Mouse (Mus musculus) urinary bladder, postnatal 14 days (tissue): ENCODE data around the gene Pank3.

Experiments used
- DNase-seq: peaks from one replicate; pipeline ENCODE4 v3.0.0; 2021; ENCODE audit warnings: low spot score

Pank3 gene

GRCm38 (mm10) chr11:35769188-35769745 is at the start of gene Pank3:
Gene Pank3 (plus strand): TSS chr11:35769484.
- peak; percentile 96 for DNase-seq

DNA sequence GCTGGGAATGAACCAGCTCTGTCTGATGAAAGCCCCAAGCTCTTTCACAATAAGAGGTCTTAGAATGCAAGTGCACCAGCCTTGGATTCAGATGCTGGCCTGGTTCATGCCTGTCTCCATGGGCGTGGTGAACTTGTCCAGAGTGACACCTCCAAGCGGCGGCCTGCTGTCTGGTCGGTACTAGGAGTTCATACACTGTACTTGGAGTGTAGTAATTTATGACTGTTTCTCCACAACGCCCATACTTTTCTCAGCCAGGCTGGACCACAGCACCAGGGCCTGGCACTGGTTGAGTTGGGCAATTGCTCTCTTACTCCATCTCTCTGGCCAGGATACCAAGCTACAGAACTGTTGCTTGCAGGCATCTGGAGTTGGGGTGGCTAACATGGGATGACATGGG is 45.4 kb upstream of the Pank3 start:
- no peak for DNase-seq

- DNase-seq, result no peak
Observed at GRCm38 (mm10) chr11:35726341-35726846, 42.9 kb upstream of the Pank3 start.

- no peak for DNase-seq
Observed at GRCm38 (mm10) chr11:35728200-35728599, 41.1 kb upstream of the Pank3 start.

GRCm38 (mm10) chr11:35729186-35729585 is 40.1 kb upstream of the Pank3 start:
- DNase-seq, result no peak

DNA sequence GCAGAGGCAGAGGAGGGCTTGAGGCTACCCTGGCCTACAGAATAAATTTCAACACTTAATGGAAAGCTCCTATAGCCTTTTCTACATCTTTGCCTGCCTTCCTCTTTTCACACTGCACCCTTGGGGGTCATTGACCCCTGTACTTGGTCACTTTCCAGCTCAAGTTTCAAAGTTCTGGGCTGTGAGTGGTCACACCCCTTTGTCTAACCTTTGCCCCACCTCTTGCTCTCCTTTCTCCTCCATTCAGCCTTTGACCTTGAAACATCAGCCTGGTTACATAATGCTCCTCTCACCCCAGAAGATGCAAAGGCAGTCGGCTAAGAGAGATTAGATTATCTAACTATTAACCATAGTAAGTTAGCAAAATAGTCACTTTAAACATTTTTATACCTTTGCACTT is 36.9 kb upstream of the Pank3 start:
- DNase-seq, result no peak

- no peak for DNase-seq
Observed at GRCm38 (mm10) chr11:35736817-35737216, 32.5 kb upstream of the Pank3 start.

DNA sequence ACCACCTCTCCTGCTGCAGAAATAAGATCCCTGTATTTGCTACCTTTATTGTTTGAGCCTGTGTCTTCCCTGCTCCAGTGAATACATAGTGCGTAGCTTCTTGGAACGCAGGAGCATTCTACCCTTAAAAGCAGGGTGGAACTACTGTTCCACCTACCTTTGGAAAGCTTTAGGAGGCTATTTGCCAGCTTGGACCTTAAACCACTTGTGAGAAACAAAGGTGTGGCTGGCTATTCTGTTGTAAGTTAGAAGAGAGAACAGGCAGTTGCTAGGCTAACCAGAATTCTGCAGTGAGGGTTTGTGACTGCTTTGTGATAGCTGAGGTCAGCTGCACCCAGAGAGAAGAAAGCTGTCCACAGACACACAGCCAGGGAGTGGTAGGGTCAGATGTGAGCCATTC is 32.0 kb upstream of the Pank3 start:
- no peak for DNase-seq

DNA sequence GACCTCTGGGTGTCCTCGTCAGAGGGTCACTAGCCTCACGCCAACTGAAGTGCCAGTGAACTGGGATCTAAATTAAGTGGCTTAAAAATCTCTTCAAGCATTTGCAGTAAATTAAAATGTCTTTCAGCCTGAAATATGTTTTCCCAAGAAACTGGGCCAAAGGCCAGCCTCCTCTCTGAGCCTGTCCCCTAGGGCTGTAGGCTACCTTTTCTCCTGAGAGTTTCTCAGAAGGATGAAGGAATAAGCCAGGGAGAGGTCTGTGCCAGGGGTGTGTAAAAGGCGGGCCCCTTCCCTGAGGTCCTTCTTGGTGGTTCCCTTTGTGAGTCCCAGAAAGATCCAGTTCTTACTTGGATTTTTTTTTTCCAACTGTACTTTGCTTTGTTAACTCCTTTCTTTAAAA is 31.2 kb upstream of the Pank3 start:
- DNase-seq, result no peak

DNA sequence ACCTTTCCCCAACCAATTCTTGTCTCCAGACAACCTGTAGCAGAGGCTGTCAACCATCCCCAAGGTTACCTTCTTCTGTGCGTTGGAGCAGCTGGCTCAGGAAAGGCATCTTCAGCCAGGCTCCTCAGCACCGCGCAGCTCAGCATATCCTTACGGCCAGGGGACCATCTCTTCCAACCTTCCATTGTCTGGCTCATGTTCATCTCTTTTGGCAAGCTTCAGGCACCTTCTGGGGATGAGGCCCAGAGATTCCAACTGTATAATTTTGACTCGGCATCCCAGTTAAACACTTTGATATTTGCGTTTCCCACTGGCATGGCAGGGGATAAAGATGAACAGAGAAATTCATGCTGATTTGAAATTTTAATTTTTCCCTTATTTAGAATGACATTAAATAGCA is 25.7 kb upstream of the Pank3 start:
- no peak for DNase-seq

GRCm38 (mm10) chr11:35744571-35744970 is 24.7 kb upstream of the Pank3 start:
- no peak for DNase-seq

- peak; percentile 84 for DNase-seq
Observed at GRCm38 (mm10) chr11:35750578-35750977, 18.7 kb upstream of the Pank3 start.

DNA sequence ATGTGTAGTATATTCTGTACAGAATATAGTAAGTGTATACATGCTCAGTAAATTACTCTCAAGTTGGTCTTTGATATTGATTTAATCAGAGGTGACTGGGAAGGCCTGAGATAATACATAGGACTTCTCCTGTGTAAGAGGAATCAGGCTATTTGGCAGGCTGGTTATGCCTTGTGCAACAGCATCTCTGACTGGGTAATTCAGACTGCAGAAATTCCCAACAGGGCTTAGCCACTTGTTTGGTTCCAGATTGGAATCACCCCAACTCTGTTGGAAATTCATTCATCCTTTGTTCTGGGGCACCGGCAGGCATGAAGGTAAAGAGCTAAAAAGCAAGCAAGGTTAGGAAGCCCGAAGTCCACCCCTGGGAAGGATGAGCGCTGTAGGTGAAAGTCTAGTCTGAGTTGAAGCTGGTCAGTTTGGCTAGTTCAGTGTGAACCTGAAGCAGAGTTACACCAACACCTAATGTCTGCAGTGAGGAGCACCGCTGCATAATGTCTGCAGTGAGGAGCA is 14.3 kb upstream of the Pank3 start:
- DNase-seq, result no peak

- DNase-seq, result no peak
Observed at GRCm38 (mm10) chr11:35755546-35755945, 13.7 kb upstream of the Pank3 start.

GRCm38 (mm10) chr11:35756411-35757303 is 12.6 kb upstream of the Pank3 start:
- no peak for DNase-seq

DNA sequence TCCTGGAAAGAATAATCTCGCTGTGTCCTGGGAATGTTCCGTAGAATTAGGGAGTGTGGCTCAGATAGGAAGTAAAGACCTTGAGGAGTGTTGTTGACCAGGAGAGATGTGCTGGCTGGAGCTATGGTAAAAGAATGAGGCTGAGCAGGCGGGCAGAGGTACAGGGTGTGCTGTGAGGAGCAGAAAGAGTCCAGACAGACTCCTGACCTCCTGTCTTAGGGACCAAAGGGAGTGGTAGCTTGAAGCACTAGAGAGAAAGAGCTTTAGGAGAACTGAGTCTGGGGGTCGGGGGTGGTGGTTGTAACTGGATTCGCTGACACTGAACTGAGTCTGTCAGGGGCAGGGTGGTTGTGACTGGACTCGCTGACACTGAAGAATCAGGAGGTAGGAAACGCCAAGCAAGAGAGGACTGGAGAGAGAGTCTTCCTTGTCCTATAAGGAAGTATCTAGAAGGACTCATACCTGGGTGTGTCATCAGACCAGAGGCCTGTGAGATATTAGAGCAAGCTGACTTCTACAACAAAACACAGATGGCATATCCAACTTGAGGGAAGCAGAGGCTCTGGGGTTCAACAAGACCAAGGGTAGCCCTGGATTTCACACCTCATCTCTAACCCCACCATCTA is 9.2 kb upstream of the Pank3 start:
- no peak for DNase-seq

- DNase-seq, result no peak
Observed at GRCm38 (mm10) chr11:35760627-35761003, 8.7 kb upstream of the Pank3 start.

- no peak for DNase-seq
Observed at GRCm38 (mm10) chr11:35766845-35767244, 2.4 kb upstream of the Pank3 start.

DNA sequence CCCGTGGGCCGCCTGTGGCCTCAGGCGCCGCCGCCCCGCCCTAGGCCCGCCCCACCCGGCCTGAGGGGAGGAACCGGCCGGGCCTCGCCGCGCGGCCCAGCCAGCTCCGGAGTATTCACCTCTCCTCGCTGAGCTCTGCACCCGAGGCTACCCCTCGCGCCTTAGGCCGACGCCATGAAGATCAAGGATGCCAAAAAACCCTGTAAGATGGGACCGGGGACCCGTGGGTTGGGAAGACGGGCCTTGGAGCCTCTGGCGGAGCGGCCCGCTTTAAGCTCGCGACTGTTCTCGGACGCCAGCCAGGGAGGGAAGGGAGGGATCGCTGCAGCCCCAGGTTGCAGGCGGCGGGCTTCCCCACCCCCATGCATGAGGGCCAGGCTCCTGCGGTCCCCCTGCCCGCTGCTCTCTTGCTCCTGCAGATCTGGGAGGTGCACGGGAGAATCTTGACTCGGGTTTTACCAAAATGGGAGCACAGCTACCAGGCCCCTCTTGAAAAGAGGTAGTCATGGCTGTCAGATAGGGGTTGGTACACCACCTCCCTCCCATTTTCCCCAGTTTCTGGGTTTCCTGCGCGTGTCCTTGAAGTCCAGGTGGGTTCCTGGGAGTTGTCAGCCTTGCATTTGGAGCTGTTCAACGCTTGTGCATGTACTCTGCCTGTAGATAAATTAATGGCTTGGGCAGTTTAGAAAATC is 608 bp downstream of the Pank3 start:
- DNase-seq, result peak; percentile 77

GRCm38 (mm10) chr11:35770741-35771504 is 1.6 kb downstream of the Pank3 start:
- DNase-seq, result no peak

DNA sequence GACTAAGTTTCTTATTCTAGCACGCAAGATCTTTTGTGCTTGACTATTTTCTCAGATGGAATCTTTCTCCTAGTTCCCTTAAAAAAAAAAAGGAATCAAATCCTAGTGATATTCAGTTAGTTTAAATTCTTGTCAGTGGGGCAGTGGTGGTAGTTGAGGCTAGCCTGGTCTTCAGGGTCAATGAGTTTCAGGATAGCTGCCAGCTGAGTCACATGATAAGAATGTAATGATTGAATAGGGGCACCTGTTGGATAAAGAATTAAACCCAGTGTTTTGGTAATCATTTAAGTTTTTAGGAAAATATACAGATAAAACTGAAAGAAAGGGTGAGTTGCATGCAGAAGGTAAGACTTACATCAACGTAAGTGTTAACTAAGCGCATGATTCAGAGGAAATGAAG is 6.3 kb downstream of the Pank3 start:
- DNase-seq, result no peak
